Mouse (Mus musculus) thymus, adult 2 months (tissue): ENCODE results near the gene Mok. TPM values are rescaled to one million over a fixed set of nuclear protein-coding genes. Genes with fewer than 3 reads are reported as not detected.

Experiments used
- DNase-seq: peaks from one replicate; pipeline ENCODE4 v3.0.0; 2021
- H3K27ac ChIP-seq: fragments of 200-500 bp; 2 replicates; pipeline ENCODE4 v1.5.1; 2012; ENCODE audit warnings: low read length, control low read depth; ENCODE audit not compliant: control insufficient read depth, insufficient read depth
- H3K27me3 ChIP-seq: fragments of 200-500 bp; 2 replicates; pipeline ENCODE4 v1.6.1; 2012; ENCODE audit warnings: mild to moderate bottlenecking, low read length, moderate library complexity, mixed read lengths; ENCODE audit not compliant: control insufficient read depth, insufficient read depth
- H3K36me3 ChIP-seq: fragments of 200-500 bp; 2 replicates; pipeline ENCODE4 v1.6.1; 2012; ENCODE audit warnings: mild to moderate bottlenecking, low read length, moderate library complexity; ENCODE audit not compliant: control insufficient read depth, insufficient read depth
- H3K4me1 ChIP-seq: fragments of 200-500 bp; replicated peaks from 2 replicates; pipeline ENCODE4 v1.6.1; 2012; ENCODE audit warnings: low read length; ENCODE audit not compliant: control insufficient read depth, insufficient read depth
- H3K4me3 ChIP-seq: fragments of 200-500 bp; 2 replicates; pipeline ENCODE4 v1.5.1; 2012; ENCODE audit warnings: mild to moderate bottlenecking, low read length, control low read depth, moderate library complexity; ENCODE audit not compliant: control insufficient read depth, insufficient read depth
- CTCF ChIP-seq: fragments of 200-500 bp; IDR thresholded peaks from 2 replicates; pipeline ENCODE4 v1.5.1; 2012; ENCODE audit warnings: mild to moderate bottlenecking, control low read depth, low read length, moderate library complexity, borderline replicate concordance; ENCODE audit not compliant: control insufficient read depth, poor library complexity, insufficient read depth; ENCODE audit errors: extremely low read depth
- POLR2A ChIP-seq: fragments of 200-500 bp; IDR thresholded peaks from 2 replicates; pipeline ENCODE4 v1.6.1; 2012; ENCODE audit warnings: mild to moderate bottlenecking, low read length, control low read depth, moderate library complexity; ENCODE audit not compliant: control insufficient read depth, poor library complexity, insufficient read depth; ENCODE audit errors: extremely low read depth
- WGBS: fragments of 180-500 bp; shearing (Covaris S2); methylation state at CpG from one replicate; pipeline ENCODE4 v1.1.7; 2018; 5-methylcytosine and 5-hydroxymethylcytosine counted together
- polyA plus RNA-seq: library from polyadenylated mRNA; depleted of rRNA; stranded (reverse); fragments of >200 nt; gene quantifications from 2 replicates; pipeline ENCODE4 v1.2.3, GENCODE M21; 2012

Mok gene
- polyA plus RNA-seq, 1 experiment = 1.4 TPM

DNA sequence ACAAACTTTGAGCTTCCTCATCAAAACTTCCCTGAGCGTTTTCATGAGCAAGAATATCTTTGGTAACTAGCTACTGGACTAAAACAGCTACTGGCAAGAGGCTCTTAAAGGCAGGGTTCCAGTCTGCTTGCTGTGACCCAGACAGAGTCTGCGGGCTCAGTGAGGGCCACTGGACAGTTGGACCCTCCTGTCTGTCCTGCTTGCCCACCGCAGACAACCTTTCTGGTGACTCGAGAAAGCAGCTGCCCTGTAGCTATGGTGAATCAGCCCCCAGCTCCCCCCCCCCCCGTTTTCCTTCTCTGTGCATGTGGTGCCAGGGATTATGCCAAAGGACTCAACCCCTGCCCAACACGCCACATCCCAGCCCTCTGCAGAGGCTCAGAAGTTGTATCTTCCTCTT is 43.5 kb downstream of the Mok start:
- no peak overlapping the region for H3K27ac ChIP-seq
- peaks cover 9% of the 10 kb centered on the region; the same call in 1 of the 2 replicates for H3K36me3 ChIP-seq
- no peak for DNase-seq
- TF ChIP-seq CTCF (no peak), POLR2A (no peak)
- H3K4me1 ChIP-seq = peaks cover 5% of the 10 kb centered on the region; the same call in 1 of the 2 replicates
- no peaks in the 10 kb centered on the region for H3K27me3 ChIP-seq
- no peak overlapping the region for H3K4me3 ChIP-seq
- 93% methylated on average over 6 of the region's 6 CpGs for WGBS

DNA sequence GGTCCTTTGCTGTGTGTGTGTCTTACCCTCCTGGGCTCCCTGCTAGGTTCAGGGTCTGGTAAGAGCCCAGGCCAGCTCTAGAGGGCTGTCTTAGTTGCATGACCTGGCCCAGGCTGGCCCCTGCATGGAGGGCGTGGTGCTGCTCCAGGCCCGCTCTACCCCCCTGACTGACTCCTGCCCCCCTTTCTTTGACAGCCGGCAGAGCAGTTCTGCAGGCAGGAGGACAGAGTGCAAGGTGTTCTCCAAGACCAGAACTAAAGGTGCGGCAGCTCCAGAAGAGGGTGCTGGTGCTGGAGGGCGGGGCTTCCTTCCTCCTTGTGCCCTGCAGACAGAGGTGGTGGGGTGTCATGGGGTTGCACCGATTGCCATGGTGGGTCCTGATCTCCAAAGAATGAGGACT is 44.0 kb downstream of the Mok start:
- Histone ChIP-seq H3K27me3 (no peaks in the 10 kb centered on the region), H3K27ac (no peak overlapping the region), H3K4me3 (no peak overlapping the region), H3K36me3 (peaks cover 9% of the 10 kb centered on the region; the same call in 1 of the 2 replicates), H3K4me1 (peaks cover 5% of the 10 kb centered on the region; the same call in 1 of the 2 replicates)
- 86% methylated on average over 6 of the region's 6 CpGs for WGBS
- TF ChIP-seq CTCF (no peak), POLR2A (no peak)
- DNase-seq = no peak

DNA sequence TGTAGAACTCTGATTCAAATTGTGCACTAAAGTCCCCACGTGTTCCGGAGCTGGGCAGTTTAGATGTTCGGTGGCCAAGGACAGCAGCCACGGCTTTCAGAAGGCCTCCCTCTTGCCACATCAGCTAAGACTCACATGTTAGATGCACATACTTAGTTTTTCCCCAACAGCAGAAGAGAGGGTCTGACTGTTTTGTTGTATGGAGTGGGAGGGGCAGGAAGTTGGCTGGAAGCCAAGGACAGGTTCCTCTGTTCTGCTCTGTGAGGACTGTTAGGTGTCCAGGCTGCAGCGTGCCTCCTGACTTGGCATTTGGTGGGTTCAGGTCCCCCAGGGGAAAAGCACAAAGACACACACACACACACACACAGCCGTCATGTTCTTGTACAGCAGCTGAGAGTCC is 45.7 kb downstream of the Mok start:
- 76% methylated on average over 6 of the region's 6 CpGs for WGBS
- H3K36me3 ChIP-seq = peaks cover 9% of the 10 kb centered on the region
- TF ChIP-seq CTCF (no peak), POLR2A (no peak)
- DNase-seq = no peak
- H3K4me1 ChIP-seq = peaks cover 5% of the 10 kb centered on the region; the same call in 1 of the 2 replicates
- H3K27ac ChIP-seq = no peak overlapping the region
- no peaks in the 10 kb centered on the region for H3K27me3 ChIP-seq
- no peak overlapping the region for H3K4me3 ChIP-seq

DNA sequence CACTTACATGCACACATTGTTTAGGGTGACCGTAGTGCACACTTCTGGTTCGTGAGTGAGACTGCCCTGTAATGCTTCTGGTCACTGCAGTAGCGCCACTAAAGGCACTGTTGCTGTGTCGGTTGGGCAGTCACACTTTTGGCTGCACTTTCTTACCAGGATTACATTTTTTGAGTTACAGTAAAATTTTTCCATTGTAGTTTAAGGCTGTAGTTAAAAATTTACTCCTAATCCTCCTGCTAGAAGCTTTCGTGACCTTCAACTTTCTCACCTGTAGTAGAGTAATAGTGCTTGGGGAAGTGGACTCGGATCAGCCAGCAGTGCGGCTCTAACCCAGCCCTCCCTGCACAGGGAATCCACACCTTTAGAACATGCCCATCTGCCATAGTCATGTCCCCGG is 49.7 kb downstream of the Mok start:
- peaks cover 12% of the 10 kb centered on the region for H3K36me3 ChIP-seq
- no peak for TF ChIP-seq POLR2A
- no peak for TF ChIP-seq CTCF
- H3K27ac ChIP-seq = no peak overlapping the region
- peaks cover 5% of the 10 kb centered on the region; the same call in 1 of the 2 replicates for H3K4me1 ChIP-seq
- WGBS = over 99% methylated on average over 8 of the region's 8 CpGs
- no peak for DNase-seq
- H3K4me3 ChIP-seq = no peak overlapping the region
- no peaks in the 10 kb centered on the region for H3K27me3 ChIP-seq

DNA sequence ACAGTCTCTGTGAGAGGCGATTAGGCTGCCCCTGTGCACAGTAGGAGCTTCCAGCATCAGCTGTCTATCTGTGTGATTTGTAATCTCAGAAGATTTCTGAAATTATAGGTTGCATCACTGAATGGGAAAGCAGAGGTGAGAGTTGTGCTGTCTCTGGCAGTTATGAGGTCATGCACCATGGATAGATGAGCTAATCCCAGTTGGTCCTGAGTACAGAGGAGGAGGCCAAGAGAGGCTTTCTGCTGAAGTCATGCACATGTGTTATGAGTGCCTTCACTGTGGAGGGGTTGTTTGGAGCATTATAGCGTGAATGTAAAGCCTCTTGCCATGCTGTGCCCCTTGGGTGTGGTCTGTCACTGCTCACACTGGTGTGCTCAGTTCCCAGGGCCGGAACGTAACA is 50.2 kb downstream of the Mok start:
- DNase-seq = no peak
- H3K36me3 ChIP-seq = peaks cover 12% of the 10 kb centered on the region
- TF ChIP-seq CTCF = no peak
- TF ChIP-seq POLR2A = no peak
- peaks cover 5% of the 10 kb centered on the region; the same call in 1 of the 2 replicates for H3K4me1 ChIP-seq
- WGBS = 95% methylated on average over 4 of the region's 4 CpGs
- H3K4me3 ChIP-seq = no peak overlapping the region
- H3K27me3 ChIP-seq = no peaks in the 10 kb centered on the region
- H3K27ac ChIP-seq = no peak overlapping the region

DNA sequence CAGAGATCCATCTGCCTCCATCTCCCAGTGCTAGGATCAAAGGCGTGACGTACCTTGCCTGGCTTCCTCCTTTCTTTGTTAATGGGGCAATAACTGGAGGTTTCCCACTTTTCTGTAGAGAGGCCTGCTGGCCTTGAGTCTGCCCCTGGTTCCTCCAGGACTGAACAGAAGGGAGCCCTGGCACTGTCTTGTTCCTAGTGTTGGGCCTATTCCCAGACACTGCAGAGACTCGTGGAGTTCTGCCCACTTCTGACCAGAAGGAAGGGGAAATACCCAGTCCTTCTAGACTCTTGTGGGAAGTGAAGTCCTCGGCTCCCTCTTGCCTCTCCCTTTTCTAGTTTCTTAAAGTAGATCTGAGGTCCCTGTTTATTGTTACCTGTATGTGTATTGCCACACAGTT is 54.5 kb downstream of the Mok start:
- peaks cover 3% of the 10 kb centered on the region; the same call in 1 of the 2 replicates for H3K36me3 ChIP-seq
- 84% methylated on average over 4 of the region's 4 CpGs for WGBS
- TF ChIP-seq CTCF (no peak), POLR2A (no peak)
- no peaks in the 10 kb centered on the region for H3K27me3 ChIP-seq
- no peak overlapping the region for H3K4me3 ChIP-seq
- no peak for DNase-seq
- no peak overlapping the region for H3K27ac ChIP-seq
- H3K4me1 ChIP-seq = no peaks in the 10 kb centered on the region

DNA sequence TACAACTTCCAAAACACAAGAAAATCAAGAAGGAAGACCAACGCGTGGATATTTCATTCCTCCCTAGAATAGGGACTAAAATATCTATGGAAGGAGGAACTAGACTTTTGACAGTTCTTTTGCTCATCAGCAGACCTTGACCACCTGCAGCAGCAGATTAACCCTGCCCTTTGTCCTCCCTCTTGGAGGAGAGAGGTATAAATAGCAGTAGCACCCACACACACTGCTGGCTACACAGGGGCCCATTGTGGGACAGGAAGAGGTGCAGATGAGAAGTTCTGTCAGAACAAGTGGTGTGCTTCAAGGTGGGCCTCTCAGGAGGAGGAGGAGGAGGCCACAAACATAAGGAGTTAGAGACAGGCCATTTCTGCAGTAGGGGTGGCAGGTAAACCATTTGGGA is 56.5 kb downstream of the Mok start:
- 97% methylated on average over 2 of the region's 2 CpGs for WGBS
- no peak overlapping the region for H3K4me3 ChIP-seq
- no peaks in the 10 kb centered on the region for H3K27me3 ChIP-seq
- no peak overlapping the region for H3K27ac ChIP-seq
- no peaks in the 10 kb centered on the region for H3K4me1 ChIP-seq
- peaks cover 20% of the 10 kb centered on the region for H3K36me3 ChIP-seq
- TF ChIP-seq POLR2A (no peak), CTCF (no peak)
- no peak for DNase-seq
